Mouse (Mus musculus) CD4-positive, CD25-positive, alpha-beta regulatory T cell, adult 4 months (primary cell): ENCODE measurements around the gene Slc12a1. TPM values are rescaled to one million over a fixed set of nuclear protein-coding genes. Genes with fewer than 3 reads are reported as not detected.
"Not testable (repeated sequence)": the region's sequence is repeated elsewhere in the genome, so short reads cannot be mapped to it uniquely, and the experiment has no call there.

ENCODE experiments used
- ATAC-seq: one replicate; pipeline ENCODE4 v1.8.0; 2017
- polyA plus RNA-seq, 2 experiments: library from polyadenylated mRNA; unstranded; fragments of 100-300 nt; shearing (Covaris generic); gene quantifications; one replicate each; pipeline ENCODE4 v1.2.1; 2017

Gene Slc12a1
- polyA plus RNA-seq, result not detected

GRCm38 (mm10) chr2:125152388-125152787 is at the start of gene Slc12a1:
Gene Slc12a1 (plus strand): TSS chr2:125152505.
- no peak for ATAC-seq

GRCm38 (mm10) chr2:125104491-125104890 is 47.8 kb upstream of the Slc12a1 start:
- not testable (repeated sequence) for ATAC-seq

GRCm38 (mm10) chr2:125106536-125106935 is 45.8 kb upstream of the Slc12a1 start:
- ATAC-seq, result not testable (repeated sequence)

- ATAC-seq, result no peak
Measured at GRCm38 (mm10) chr2:125119381-125120110, 32.8 kb upstream of the Slc12a1 start.

- no peak for ATAC-seq
Measured at GRCm38 (mm10) chr2:125122288-125122623, 30.0 kb upstream of the Slc12a1 start.

- ATAC-seq, result peak; percentile 59
Measured at GRCm38 (mm10) chr2:125122624-125123476, 29.5 kb upstream of the Slc12a1 start.

- peak; percentile 93 for ATAC-seq
Measured at GRCm38 (mm10) chr2:125123477-125123852, 28.8 kb upstream of the Slc12a1 start, which contains the start of gene Myef2. Gene Myef2 (minus strand): TSS chr2:125123661.

- ATAC-seq, result no peak
Measured at GRCm38 (mm10) chr2:125125824-125126223, 26.5 kb upstream of the Slc12a1 start.

- no peak for ATAC-seq
Measured at GRCm38 (mm10) chr2:125126792-125127191, 25.5 kb upstream of the Slc12a1 start.

- no peak for ATAC-seq
Measured at GRCm38 (mm10) chr2:125134113-125134512, 18.2 kb upstream of the Slc12a1 start.

GRCm38 (mm10) chr2:125135903-125136811 is 16.1 kb upstream of the Slc12a1 start, which contains the start of gene Ctxn2:
Gene Ctxn2 (plus strand): TSS chr2:125136692.
- peak; percentile 53 for ATAC-seq

GRCm38 (mm10) chr2:125136846-125137245 is 15.5 kb upstream of the Slc12a1 start:
- no peak for ATAC-seq

- no peak for ATAC-seq
Measured at GRCm38 (mm10) chr2:125142336-125142735, 10.0 kb upstream of the Slc12a1 start.

GRCm38 (mm10) chr2:125154294-125154693 is 2.0 kb downstream of the Slc12a1 start:
- no peak for ATAC-seq

- ATAC-seq, result no peak
Measured at GRCm38 (mm10) chr2:125155504-125155903, 3.2 kb downstream of the Slc12a1 start.

GRCm38 (mm10) chr2:125162012-125162470 is 9.7 kb downstream of the Slc12a1 start:
- ATAC-seq, result no peak

GRCm38 (mm10) chr2:125178225-125178798 is 26.0 kb downstream of the Slc12a1 start:
- ATAC-seq, result no peak

- ATAC-seq, result no peak
Measured at GRCm38 (mm10) chr2:125187904-125188303, 35.6 kb downstream of the Slc12a1 start.

GRCm38 (mm10) chr2:125189197-125189596 is 36.9 kb downstream of the Slc12a1 start:
- ATAC-seq, result peak; percentile 80

- no peak for ATAC-seq
Measured at GRCm38 (mm10) chr2:125192905-125193304, 40.6 kb downstream of the Slc12a1 start.

GRCm38 (mm10) chr2:125196771-125197170 is 44.5 kb downstream of the Slc12a1 start:
- no peak for ATAC-seq
